Mouse (Mus musculus): ENCODE data around the gene Gmds. TPM values are rescaled to one million over a fixed set of nuclear protein-coding genes. Genes with fewer than 3 reads are reported as not detected.
A peak's percentile ranks its signal among the peaks of the same experiment; 100 is the strongest.

The Gmds gene
- polyA plus RNA-seq, 1 experiment from 2014 or later = 37.2 TPM

DNA sequence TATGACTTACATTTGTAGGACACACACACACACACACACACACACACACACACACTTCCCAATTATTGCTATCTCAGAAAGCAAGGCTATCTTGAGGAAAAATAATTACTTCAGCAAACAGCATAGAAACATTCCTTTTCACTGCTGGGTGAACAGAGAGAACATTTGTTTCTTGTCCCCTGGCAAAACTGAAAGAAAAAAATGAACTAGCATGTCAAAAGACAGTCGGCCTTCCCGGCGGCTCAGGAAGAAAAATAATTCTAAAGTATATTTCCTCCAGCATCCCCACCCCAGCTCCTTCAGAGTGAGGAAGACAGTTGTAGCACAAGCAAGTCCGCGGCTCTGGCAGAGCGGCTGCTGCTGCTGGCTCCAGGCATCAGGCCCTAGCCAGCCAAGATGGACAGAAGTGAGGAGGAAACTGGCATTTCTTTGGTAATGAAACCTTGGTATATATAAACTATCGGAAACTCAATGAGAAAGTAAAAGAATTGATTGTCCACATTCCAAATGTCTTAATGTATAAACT lies 330.4 kb downstream of the Gmds start:
- Histone ChIP-seq H3K4me1 (replicated peaks) (no peaks in the 10 kb centered on the region), H3K27me3 (no peaks in the 10 kb centered on the region), H3K4me3 (no peak overlapping the region), H3K4me2 (no peak overlapping the region), H3K9ac (no peak overlapping the region), H3K27ac (replicated peaks) (no peak overlapping the region), H3K9me3 (no peaks in the 10 kb centered on the region), H3K36me3 (no peaks in the 10 kb centered on the region)
- ATAC-seq (ENCODE audit: low FRiP score, low read depth) = no peak
- WGBS = 70% methylated on average over 7 of the region's 7 CpGs

GRCm38 (mm10) chr13:31993391-31993790 lies 345.1 kb downstream of the Gmds start:
- WGBS = 78% methylated on average over 4 of the region's 4 CpGs
- no peak overlapping the region for H3K4me2 ChIP-seq
- H3K27ac ChIP-seq (replicated peaks) = no peak overlapping the region
- peaks cover 9% of the 10 kb centered on the region for H3K4me1 ChIP-seq (replicated peaks)
- no peak overlapping the region for H3K9ac ChIP-seq
- H3K36me3 ChIP-seq = no peaks in the 10 kb centered on the region
- no peaks in the 10 kb centered on the region for H3K27me3 ChIP-seq
- no peak overlapping the region for H3K4me3 ChIP-seq
- no peaks in the 10 kb centered on the region for H3K9me3 ChIP-seq
- ATAC-seq (ENCODE audit: low FRiP score, low read depth) = no peak

- Histone ChIP-seq H3K27ac (replicated peaks) (0 out of 2 replicates have a peak overlapping the region, but pooled peaks have one; percentile 3), H3K4me2 (peak overlapping the region; percentile 13; the same call in 1 of the 2 replicates), H3K9ac (no peak overlapping the region)
Measured at GRCm38 (mm10) chr13:31992409-31993201, 345.9 kb downstream of the Gmds start.

GRCm38 (mm10) chr13:31981198-31981597 lies 357.3 kb downstream of the Gmds start:
- 73% methylated on average over 1 of the region's 1 CpGs for WGBS
- Histone ChIP-seq H3K9ac (no peak overlapping the region), H3K27ac (replicated peaks) (no peak overlapping the region), H3K36me3 (no peaks in the 10 kb centered on the region), H3K4me2 (no peak overlapping the region), H3K4me3 (no peak overlapping the region), H3K27me3 (no peaks in the 10 kb centered on the region), H3K9me3 (no peaks in the 10 kb centered on the region), H3K4me1 (replicated peaks) (no peaks in the 10 kb centered on the region)
- ATAC-seq (ENCODE audit: low FRiP score, low read depth) = no peak

More at GRCm38 (mm10) chr13:31992409-31993201, 345.9 kb downstream of the Gmds start:
- 45% methylated on average over 12 of the region's 12 CpGs for WGBS
- Histone ChIP-seq H3K27me3 (no peaks in the 10 kb centered on the region), H3K4me1 (replicated peaks) (peaks cover 9% of the 10 kb centered on the region), H3K9me3 (no peaks in the 10 kb centered on the region), H3K36me3 (no peaks in the 10 kb centered on the region), H3K4me3 (no peak overlapping the region)
- peak; percentile 54; the same call in 1 of the 2 replicates for ATAC-seq (ENCODE audit: low FRiP score, low read depth)

DNA sequence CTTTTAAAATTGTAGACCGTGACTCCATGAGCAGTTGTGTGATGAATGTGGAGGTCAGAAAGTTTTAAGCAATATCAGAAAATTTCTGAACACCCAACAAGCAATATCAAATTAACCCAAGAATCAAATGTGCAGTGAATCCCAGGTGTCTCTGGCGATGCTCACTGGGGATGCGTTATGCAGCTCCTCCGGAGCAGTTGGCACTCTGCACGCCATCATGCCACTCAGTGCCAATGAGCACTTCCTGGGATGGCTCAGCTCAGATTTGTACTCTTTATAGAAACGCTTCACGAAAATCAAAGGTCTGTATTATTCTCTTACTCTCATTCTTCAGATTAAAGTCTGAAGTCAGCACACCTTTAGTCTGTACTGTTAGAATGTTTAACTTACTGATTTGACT lies 360.4 kb downstream of the Gmds start:
- ATAC-seq (ENCODE audit: low FRiP score, low read depth) = no peak
- no peaks in the 10 kb centered on the region for H3K4me1 ChIP-seq (replicated peaks)
- no peak overlapping the region for H3K4me3 ChIP-seq
- H3K9me3 ChIP-seq = no peaks in the 10 kb centered on the region
- 96% methylated on average over 7 of the region's 7 CpGs for WGBS
- no peaks in the 10 kb centered on the region for H3K36me3 ChIP-seq
- no peaks in the 10 kb centered on the region for H3K27me3 ChIP-seq
- no peak overlapping the region for H3K27ac ChIP-seq (replicated peaks)
- H3K4me2 ChIP-seq = no peak overlapping the region
- H3K9ac ChIP-seq = no peak overlapping the region

GRCm38 (mm10) chr13:31974751-31975479 lies 363.6 kb downstream of the Gmds start:
- Histone ChIP-seq H3K4me2 (no peak overlapping the region), H3K36me3 (no peaks in the 10 kb centered on the region), H3K4me1 (replicated peaks) (0 out of 2 replicates have a peak, but pooled peaks cover 6% of the 10 kb centered on the region), H3K4me3 (no peak overlapping the region), H3K27ac (replicated peaks) (no peak overlapping the region; the same call in 1 of the 2 replicates), H3K27me3 (no peaks in the 10 kb centered on the region), H3K9ac (no peak overlapping the region), H3K9me3 (no peaks in the 10 kb centered on the region)
- no peak for ATAC-seq (ENCODE audit: low FRiP score, low read depth)
- WGBS = 37% methylated on average over 3 of the region's 3 CpGs

- Histone ChIP-seq H3K4me2 (no peak overlapping the region), H3K36me3 (no peaks in the 10 kb centered on the region), H3K27me3 (no peaks in the 10 kb centered on the region), H3K4me3 (no peak overlapping the region), H3K9ac (no peak overlapping the region), H3K9me3 (no peaks in the 10 kb centered on the region), H3K27ac (replicated peaks) (no peak overlapping the region), H3K4me1 (replicated peaks) (0 out of 2 replicates have a peak, but pooled peaks cover 6% of the 10 kb centered on the region)
- 63% methylated on average over 2 of the region's 2 CpGs for WGBS
- no peak for ATAC-seq (ENCODE audit: low FRiP score, low read depth)
Measured at GRCm38 (mm10) chr13:31971040-31971501, 367.5 kb downstream of the Gmds start.

DNA sequence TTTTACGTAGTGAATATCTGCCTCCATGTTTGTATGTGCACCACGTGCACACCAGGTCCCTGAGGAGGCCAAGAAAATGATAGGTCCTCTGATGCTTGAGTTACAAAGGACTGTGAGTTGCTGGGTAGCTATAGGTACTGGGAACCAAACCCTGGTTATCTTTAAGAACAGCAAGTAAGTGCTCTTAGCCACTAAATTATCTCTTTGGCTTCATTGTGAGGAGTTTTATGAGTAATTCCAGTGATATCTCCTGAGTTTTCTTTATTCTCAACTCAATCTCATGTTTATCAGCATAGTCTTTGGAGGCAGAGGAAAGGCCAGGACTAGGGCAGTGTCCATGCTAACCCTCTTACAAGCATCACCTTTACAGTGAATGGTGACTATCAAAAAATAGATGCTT lies 370.3 kb downstream of the Gmds start:
- Histone ChIP-seq H3K36me3 (no peaks in the 10 kb centered on the region), H3K4me2 (no peak overlapping the region), H3K4me1 (replicated peaks) (0 out of 2 replicates have a peak, but pooled peaks cover 6% of the 10 kb centered on the region), H3K27me3 (no peaks in the 10 kb centered on the region), H3K27ac (replicated peaks) (no peak overlapping the region), H3K4me3 (no peak overlapping the region), H3K9ac (no peak overlapping the region), H3K9me3 (no peaks in the 10 kb centered on the region)
- ATAC-seq (ENCODE audit: low FRiP score, low read depth) = no peak
- WGBS = 90% methylated on average over 2 of the region's 2 CpGs

- ATAC-seq (ENCODE audit: low FRiP score, low read depth) = no peak
- Histone ChIP-seq H3K4me1 (replicated peaks) (0 out of 2 replicates have a peak, but pooled peaks cover 6% of the 10 kb centered on the region), H3K9me3 (no peaks in the 10 kb centered on the region), H3K27ac (replicated peaks) (no peak overlapping the region), H3K9ac (no peak overlapping the region), H3K36me3 (no peaks in the 10 kb centered on the region), H3K27me3 (no peaks in the 10 kb centered on the region), H3K4me3 (no peak overlapping the region), H3K4me2 (no peak overlapping the region)
- 59% methylated on average over 3 of the region's 3 CpGs for WGBS
Measured at GRCm38 (mm10) chr13:31966931-31967532, 371.5 kb downstream of the Gmds start.

DNA sequence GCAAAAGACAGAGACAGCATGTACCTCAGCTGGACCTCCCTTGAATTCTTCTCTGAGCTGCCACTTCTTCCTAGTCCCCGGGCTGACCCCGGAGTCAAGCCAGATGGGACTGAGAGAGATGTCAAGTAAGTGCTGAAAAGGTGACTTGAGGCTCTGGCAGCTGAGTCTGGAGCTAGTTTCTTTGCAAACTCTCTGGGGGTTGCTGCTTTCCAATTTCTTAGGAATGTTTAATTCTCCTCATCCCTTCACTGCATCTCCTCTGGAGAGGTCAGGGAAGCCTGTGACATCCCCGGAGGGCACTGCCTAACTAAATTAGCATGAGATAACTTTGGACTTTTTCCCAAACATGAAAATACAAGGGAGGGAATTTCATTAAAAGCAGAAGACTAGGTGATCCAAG lies 378.0 kb downstream of the Gmds start:
- Histone ChIP-seq H3K27me3 (no peaks in the 10 kb centered on the region), H3K9me3 (no peaks in the 10 kb centered on the region), H3K9ac (no peak overlapping the region), H3K36me3 (no peaks in the 10 kb centered on the region), H3K4me1 (replicated peaks) (no peaks in the 10 kb centered on the region; the same call in 1 of the 2 replicates), H3K4me3 (no peak overlapping the region), H3K27ac (replicated peaks) (no peak overlapping the region), H3K4me2 (no peak overlapping the region)
- ATAC-seq (ENCODE audit: low FRiP score, low read depth) = no peak
- 46% methylated on average over 3 of the region's 3 CpGs for WGBS

- no peaks in the 10 kb centered on the region; the same call in 1 of the 2 replicates for H3K4me1 ChIP-seq (replicated peaks)
- H3K27ac ChIP-seq (replicated peaks) = no peak overlapping the region
- H3K9ac ChIP-seq = no peak overlapping the region
- no peak for ATAC-seq (ENCODE audit: low FRiP score, low read depth)
- 57% methylated on average over 13 of the region's 13 CpGs for WGBS
- no peak overlapping the region for H3K4me3 ChIP-seq
- no peaks in the 10 kb centered on the region for H3K36me3 ChIP-seq
- no peaks in the 10 kb centered on the region for H3K9me3 ChIP-seq
- no peak overlapping the region for H3K4me2 ChIP-seq
- H3K27me3 ChIP-seq = no peaks in the 10 kb centered on the region
Measured at GRCm38 (mm10) chr13:31958346-31959335, 379.9 kb downstream of the Gmds start.

Data from hindbrain, embryonic 15.5 days (tissue).